Mouse (Mus musculus) liver (tissue): Measurements from ENCODE around the gene Dhx8.

Source experiments
- DNase-seq: peaks from one replicate; pipeline ENCODE4 v3.0.0-alpha.2; 2020; ENCODE audit warnings: mixed read lengths

Dhx8 gene

GRCm38 (mm10) chr11:101732518-101733440, at the start of gene Dhx8:
Dhx8 (plus strand) TSS chr11:101732919.
- peak; percentile 98 for DNase-seq

DNA sequence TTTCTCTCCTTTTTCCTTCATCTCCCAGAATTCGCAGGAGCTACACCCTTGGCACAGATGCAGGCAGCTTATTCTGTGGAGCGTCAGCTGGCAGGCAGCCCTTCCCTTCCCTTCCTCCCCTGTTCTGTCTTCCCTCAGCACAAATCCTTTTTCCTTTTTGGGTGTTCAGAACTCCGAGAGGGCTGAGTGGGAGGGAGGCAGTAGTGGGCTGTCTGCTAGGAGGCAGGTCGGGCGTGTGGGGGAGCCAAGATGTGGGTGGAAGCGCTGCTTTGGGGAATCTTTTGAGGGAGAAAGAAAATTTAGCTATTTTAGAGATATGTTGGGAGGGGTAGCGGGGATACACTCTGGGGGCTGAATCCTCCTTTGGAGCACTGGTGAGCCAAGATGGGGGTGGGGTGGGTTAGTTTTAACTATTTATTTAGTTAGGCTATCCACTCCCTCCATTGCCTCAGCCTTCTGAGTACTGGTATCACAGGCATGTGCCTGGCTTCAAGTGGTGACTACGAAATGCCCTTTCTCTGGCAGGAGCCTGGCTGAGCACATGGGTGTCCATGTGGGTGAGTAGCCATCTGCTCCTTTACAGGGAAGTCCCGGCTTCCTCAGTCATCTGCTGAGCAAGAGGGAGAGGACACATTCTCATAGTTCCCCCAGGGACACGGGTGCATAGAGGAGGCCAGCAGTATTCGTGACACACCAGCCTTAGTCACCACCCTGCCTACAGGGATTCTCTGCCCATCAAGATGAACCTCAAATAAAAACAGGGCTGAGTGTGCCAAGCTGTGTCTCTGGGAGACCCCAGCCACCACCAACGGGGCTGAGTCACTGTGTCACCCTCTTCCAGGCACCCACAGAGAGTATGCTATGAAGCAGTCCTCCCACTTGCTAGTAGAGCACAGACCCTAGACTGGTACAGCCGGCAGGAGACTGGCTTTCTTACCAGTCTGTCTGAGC, 45.1 kb upstream of the Dhx8 start:
- peak; percentile 38 for DNase-seq

DNA sequence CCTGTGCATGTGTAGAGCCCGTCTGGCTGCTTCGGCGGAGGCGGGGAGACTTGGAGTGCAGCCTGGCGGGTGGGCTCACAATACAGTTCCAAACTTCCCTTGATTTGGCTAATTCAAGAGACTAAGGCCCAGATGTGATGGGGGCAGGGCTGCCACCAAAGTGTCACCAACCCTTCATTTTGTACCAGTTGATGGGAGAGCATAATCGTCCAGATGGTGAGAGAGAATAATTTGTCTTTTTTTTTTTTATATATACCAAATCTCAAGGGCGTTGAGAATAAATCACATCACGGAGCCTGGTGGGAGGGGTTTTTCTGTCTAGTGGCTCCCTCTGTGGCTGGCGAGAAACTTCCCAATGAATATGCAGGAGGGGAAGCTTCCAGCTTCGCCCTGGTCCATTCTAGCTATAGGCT, 43.0 kb upstream of the Dhx8 start:
- no peak for DNase-seq

DNA sequence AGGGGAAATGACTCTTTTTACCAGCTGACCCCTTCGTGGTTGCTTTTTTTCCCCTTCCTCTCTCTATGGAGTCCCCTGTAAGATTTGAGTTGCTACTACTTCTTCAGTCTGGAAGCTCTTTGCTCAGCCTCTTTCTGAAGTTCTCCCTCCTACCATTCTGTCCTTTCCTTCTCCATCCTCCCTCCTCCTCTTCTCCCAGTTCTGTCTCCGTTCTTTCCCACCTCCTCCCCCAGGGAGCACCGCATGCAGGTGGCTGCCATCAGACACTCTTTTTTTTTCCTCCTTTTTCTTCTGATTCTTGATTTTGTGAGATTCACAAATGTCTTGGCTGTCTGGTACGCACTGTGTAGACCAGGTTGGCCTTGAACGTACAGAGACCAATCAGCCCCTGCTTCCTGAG, 42.4 kb upstream of the Dhx8 start:
- DNase-seq = no peak

DNA sequence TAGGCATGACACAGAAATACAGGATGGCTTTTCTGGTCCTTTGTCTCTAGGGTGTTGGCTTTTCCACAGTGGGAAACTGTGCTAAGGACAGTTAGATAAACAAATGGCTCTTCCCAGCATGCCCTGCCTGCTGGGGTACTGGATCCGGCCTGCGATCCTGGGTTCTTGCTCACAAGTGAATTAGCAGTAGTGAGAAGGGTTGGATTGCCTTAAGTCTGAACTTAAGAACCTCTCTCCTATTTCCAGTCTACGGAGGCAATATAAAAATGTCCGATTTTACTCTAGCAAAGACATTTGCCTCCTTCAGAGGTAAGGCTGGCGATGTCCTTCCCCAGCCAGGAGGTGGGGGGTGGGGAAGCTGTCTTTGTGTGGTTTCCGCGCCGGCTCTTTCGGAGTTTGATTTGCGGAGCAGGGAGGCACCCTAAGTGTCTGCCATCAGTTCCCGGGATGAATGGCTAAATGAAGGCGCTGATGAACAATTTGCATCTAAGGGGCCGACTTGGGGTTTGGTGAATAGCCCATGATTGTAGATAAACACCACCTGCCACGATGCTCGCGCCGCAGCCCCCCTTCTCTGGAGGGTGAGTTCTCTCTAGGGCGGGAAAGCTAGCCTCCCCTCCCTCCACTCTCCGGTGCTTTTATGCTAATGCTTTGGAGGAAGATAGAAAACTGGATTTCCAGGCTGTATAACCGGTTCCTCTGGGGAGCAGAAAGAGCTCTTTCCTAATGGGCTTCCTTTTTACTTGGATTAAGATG, 36.6 kb upstream of the Dhx8 start:
- DNase-seq = peak; percentile 53

DNA sequence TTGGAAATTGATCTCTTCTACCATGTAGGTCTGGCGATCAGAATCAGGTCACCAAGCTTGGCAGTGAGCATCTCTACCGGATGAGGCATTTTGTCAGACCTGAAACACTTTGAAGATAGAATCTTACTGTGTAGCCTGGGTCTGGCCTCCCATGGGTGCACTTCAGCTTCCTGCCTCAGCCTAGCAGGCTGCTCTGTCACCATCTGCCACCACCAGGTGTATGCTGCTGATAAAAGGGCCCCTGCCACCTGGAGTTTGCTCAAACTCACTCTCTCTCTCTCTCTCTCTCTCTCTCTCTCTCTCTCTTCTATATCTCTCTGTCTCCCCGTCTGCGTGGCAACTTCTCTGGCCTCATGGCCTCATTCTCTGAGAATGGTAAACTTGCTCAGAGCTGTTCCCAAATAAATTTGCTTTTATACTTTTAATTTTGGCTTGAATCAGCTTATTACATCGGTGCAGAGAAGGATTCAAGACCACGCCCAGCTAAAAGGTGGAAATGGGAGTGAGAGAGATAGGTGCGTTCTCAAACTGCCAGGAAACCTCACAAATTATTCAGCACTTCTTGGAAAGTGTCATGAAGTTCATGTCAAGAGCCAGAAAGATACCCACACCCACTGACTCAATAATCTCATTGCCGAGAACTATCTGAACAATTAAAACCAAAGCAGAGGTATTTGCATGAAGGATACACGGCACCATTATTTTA, 35.4 kb upstream of the Dhx8 start:
- peak; percentile 72 for DNase-seq

GRCm38 (mm10) chr11:101698114-101698513, 34.6 kb upstream of the Dhx8 start:
- DNase-seq = no peak

GRCm38 (mm10) chr11:101699556-101699955, 33.2 kb upstream of the Dhx8 start:
- no peak for DNase-seq

- no peak for DNase-seq
These were observed 32.7 kb upstream of the Dhx8 start for GRCm38 (mm10) chr11:101699991-101700390.

GRCm38 (mm10) chr11:101700446-101700845, 32.3 kb upstream of the Dhx8 start:
- no peak for DNase-seq

- no peak for DNase-seq
These were observed 28.6 kb upstream of the Dhx8 start for GRCm38 (mm10) chr11:101704081-101704480.

DNA sequence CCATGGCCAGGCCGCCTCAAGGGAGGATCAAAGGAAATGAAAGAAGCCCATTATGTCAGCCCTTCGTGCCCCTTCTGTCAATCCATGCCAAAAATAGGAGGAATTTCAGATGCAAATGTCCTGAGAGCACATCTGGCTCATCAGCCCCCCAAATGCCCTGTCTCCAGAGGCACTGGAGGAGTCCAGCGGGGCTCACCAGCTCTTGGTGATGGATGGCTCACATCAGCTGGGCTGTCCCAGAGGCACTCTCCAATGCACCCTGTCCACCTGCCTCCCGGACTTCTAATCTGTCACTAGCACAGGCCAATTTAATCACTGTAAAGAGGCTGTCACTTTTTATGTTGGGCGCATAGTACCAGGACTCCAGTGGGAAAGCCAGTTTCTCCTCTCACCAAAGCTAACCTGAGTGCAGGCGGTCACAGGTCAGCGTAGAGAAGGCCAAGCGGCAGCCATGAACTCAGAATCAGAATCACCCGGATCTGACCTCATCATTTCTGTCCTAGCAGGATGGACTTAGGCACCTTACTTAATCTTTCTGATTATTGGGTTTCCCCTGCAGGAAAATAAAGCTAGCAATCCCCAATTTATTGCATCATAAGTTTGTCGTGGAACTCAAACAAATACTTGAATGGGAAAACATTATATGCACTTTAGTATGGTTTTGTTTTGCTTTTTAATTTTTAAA, 25.8 kb upstream of the Dhx8 start:
- no peak for DNase-seq

DNA sequence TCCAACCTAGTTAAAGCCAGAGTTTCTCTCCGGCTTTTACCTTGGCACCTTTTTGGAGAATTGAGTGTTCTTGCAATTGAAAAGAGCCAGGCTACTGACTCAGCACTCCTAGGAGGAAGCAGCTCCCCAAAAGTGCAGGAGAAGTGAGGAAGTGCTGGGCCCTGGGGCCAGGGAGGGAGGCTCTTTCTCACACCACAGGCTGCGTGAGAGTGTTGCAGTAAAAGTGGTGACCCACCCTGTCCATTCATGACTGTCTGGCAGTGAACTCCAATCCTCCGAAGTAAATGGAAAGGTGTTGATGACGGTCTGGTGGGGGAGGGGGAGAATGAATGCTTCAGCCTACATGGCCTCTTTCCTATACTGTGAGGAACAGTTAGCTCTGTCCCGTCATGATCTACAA, 24.2 kb upstream of the Dhx8 start:
- no peak for DNase-seq

- DNase-seq = no peak
These were observed 19.9 kb upstream of the Dhx8 start for GRCm38 (mm10) chr11:101712811-101713210.

- DNase-seq = no peak
These were observed 18.7 kb upstream of the Dhx8 start for GRCm38 (mm10) chr11:101714012-101714411.

GRCm38 (mm10) chr11:101718324-101718723, 14.4 kb upstream of the Dhx8 start:
- no peak for DNase-seq

DNA sequence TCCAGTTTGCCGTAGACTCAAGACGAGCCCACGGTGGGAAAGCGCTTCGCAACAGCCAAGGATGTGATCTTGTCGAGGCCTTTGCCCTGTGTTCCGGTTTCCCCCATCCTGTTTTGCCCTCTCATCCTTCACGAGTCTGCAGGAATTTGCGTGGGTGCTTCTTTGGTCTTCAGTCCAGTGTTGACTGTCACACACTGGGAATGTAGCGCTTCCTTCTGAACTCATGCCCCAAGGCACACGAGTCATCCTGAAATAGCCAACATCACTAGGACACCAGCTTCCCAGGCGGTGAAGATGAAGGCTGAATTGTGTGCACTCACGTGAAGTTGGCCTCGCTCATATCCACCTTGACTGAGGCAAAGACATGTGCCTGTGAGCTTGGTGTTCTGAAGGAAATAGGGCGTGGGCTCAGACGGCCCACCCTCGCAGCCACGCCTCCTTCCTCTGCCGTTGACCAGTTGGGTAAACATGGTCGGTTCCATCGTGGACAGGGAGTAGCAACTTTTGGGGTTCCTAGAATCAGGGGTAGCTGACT, 12.7 kb upstream of the Dhx8 start:
- DNase-seq = no peak

DNA sequence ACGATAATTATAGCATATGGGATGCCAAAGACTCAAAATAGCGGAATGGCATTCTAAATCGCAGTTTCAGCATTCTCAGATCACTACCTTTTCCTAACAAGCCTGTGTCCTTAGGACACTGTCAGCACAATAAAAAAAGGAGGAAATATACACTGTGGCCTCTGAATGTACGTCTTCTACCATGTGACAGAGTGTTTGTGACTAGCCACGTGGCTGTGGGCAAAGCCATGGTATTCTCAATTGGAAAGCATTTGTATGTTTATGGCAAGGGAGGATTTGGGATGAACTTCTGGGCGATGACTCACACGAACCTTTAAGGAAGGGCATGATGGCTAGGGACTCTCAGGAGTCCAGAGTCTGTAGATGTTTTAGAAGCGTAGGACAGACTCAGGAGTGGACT, 7.7 kb upstream of the Dhx8 start:
- no peak for DNase-seq

DNA sequence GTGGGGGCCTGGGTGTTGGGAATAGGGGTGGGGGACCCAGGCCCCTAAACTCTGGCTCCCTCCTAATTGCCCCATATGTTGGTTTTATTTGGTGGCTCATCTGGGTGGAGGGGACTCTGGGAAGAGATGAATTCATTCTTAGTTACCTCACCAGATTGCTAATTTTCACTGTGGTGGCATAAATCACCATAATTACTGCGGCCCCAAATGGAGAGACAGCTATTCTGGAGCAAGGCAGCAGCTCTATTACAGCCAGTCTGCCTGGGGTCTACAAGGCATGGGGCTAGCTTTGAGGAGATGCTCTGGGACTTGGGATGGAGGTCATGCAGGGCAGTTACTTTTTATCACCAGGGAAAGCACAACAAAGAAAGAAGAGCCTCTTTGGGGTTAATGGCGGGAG, 6.0 kb upstream of the Dhx8 start:
- DNase-seq = no peak

DNA sequence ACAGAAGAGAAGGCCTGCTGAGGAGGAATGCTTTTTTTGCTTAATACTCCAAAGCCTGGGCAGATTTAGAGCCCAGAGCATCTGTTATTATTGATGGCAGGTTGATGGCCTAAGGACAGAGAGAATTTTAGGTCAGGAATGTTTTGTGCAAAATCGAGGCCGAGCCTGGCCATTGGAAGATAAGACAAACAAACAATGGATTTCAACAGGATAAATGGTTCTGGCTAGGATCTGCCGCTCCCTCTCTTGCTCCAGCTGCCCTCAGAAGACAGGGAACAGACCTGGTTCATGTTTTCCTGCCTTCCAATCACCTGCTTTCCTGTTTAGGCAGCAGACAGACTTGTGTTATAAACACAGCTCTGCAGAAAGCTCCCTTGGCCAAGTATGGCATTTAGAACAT, 3.4 kb upstream of the Dhx8 start:
- no peak for DNase-seq

DNA sequence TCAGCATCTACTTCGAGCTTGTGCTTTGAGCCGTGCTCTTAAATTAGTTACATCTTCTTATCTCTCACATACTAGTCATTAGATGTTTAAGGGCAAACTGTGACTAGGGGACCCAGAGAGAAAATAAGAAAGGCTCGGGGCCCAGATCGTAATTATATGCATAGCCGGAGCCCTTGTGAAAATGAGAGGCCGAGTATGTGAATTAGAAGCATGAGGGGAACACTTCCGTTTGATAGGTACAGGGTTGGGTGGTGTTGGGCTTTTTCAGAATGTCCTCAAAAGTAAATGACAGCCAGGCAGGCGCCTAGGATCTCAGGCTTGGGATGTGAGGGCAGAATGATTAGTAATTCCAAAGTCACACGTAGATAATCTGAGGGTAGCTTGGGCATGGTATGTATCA, 877 bp downstream of the Dhx8 start:
- no peak for DNase-seq
